Mouse (Mus musculus): ENCODE measurements around the gene Usp48. TPM values are rescaled to one million over a fixed set of nuclear protein-coding genes. Genes with fewer than 3 reads are reported as not detected.

Usp48 gene
- total and polyA plus RNA-seq, 3 experiments: 28.5 to 77.8 (median 36.6) TPM

GRCm38 (mm10) chr4:137553466-137553865 lies 40.1 kb upstream of the Usp48 start:
- dilution Hi-C loops (cut with MboI; ENCODE audit: extremely low pct_ligation_motif_present, extremely low pct_unique_long_range_greater_than_20kb, low sequenced_read_pairs): no loop called here
- H3K4me1 ChIP-seq (ENCODE audit: control insufficient read depth in 1 of 2, insufficient read depth in 2 of 2): no peaks in the 10 kb centered on the region
- no peak overlapping the region for H3K4me3 ChIP-seq (replicated peaks in 1 of 3; ENCODE audit: low read depth in 2 of 3, low read length in 2 of 3, poor library complexity in 1 of 3)
- H3K9ac ChIP-seq (ENCODE audit: insufficient read depth, low read depth): no peak overlapping the region
- no peaks in the 10 kb centered on the region for H3K79me2 ChIP-seq (replicated peaks; ENCODE audit: control insufficient read depth, extremely low read depth, insufficient read depth, poor library complexity, severe bottlenecking)
- H3K4me2 ChIP-seq (ENCODE audit: insufficient read depth, low read depth, poor library complexity, severe bottlenecking): no peak overlapping the region
- TF ChIP-seq NRF1 (IDR thresholded peaks at IDR 0.05; ENCODE audit: low read depth, low read length) (no peak), PAX5 (IDR thresholded peaks at IDR 0.05; ENCODE audit: low read length) (no peak), MAFK (IDR thresholded peaks at IDR 0.05; ENCODE audit: insufficient replicate concordance, low read length) (no peak), BHLHE40 (IDR thresholded peaks at IDR 0.05; ENCODE audit: low read depth, low read length) (no peak)
- in situ Hi-C loops (cut with MboI; ENCODE audit: low pct_ligation_motif_present, low pct_unique_long_range_greater_than_20kb, low sequenced_read_pairs): no loop called here
- peaks cover 0 to 91% of the 10 kb centered on the region in 2 experiments for H3K36me3 ChIP-seq (replicated peaks in 1 of 2; ENCODE audit: control insufficient read depth in 1 of 2, insufficient read depth in 1 of 2, low read length in 1 of 2)
- H3K9me3 ChIP-seq (replicated peaks; ENCODE audit: low read length): no peaks in the 10 kb centered on the region
- no peak for DNase-seq (ENCODE audit: extremely low read depth)
- H3K27me3 ChIP-seq (replicated peaks): no peaks in the 10 kb centered on the region
- H3K27ac ChIP-seq (ENCODE audit: insufficient read depth, low read depth): no peak overlapping the region

GRCm38 (mm10) chr4:137556673-137557210 lies 36.8 kb upstream of the Usp48 start:
- in situ Hi-C loops (cut with MboI; ENCODE audit: low pct_ligation_motif_present, low pct_unique_long_range_greater_than_20kb, low sequenced_read_pairs): no loop called here
- H3K4me2 ChIP-seq (ENCODE audit: insufficient read depth, low read depth, poor library complexity, severe bottlenecking): no peak overlapping the region
- no peaks in the 10 kb centered on the region for H3K27me3 ChIP-seq (replicated peaks)
- no peak overlapping the region for H3K9ac ChIP-seq (ENCODE audit: insufficient read depth, low read depth)
- no peak overlapping the region for H3K4me3 ChIP-seq (replicated peaks in 1 of 3; ENCODE audit: low read depth in 2 of 3, low read length in 2 of 3, poor library complexity in 1 of 3)
- no peaks in the 10 kb centered on the region for H3K79me2 ChIP-seq (replicated peaks; ENCODE audit: control insufficient read depth, extremely low read depth, insufficient read depth, poor library complexity, severe bottlenecking)
- no peak for DNase-seq (ENCODE audit: extremely low read depth)
- H3K9me3 ChIP-seq (replicated peaks; ENCODE audit: low read length): no peaks in the 10 kb centered on the region
- TF ChIP-seq IRF4 (IDR thresholded peaks at IDR 0.05; ENCODE audit: low read depth, low read length) (no peak), CHD1 (IDR thresholded peaks at IDR 0.05; ENCODE audit: low read depth, low read length) (no peak), MAX (IDR thresholded peaks at IDR 0.05; ENCODE audit: low read length) (no peak), MYC (IDR thresholded peaks at IDR 0.05; ENCODE audit: low read depth, low read length) (no peak), SMC3 (IDR thresholded peaks at IDR 0.05; ENCODE audit: low read depth, low read length) (no peak), KAT2A (IDR thresholded peaks at IDR 0.05; ENCODE audit: insufficient replicate concordance, low read length) (no peak), SIN3A (IDR thresholded peaks at IDR 0.05; ENCODE audit: low read length) (no peak), USF2 (conservative IDR thresholded peaks at IDR 0.05; ENCODE audit: low read depth, low read length) (no peak)
- dilution Hi-C loops (cut with MboI; ENCODE audit: extremely low pct_ligation_motif_present, extremely low pct_unique_long_range_greater_than_20kb, low sequenced_read_pairs): no loop called here
- no peaks in the 10 kb centered on the region for H3K4me1 ChIP-seq (ENCODE audit: control insufficient read depth in 1 of 2, insufficient read depth in 2 of 2)
- H3K36me3 ChIP-seq (replicated peaks in 1 of 2; ENCODE audit: control insufficient read depth in 1 of 2, insufficient read depth in 1 of 2, low read length in 1 of 2): peaks cover 0 to 86% of the 10 kb centered on the region in 2 experiments
- no peak overlapping the region for H3K27ac ChIP-seq (ENCODE audit: insufficient read depth, low read depth)

GRCm38 (mm10) chr4:137569873-137570272 lies 23.7 kb upstream of the Usp48 start:
- no peak overlapping the region for H3K4me2 ChIP-seq (ENCODE audit: insufficient read depth, low read depth, poor library complexity, severe bottlenecking)
- no peak overlapping the region for H3K4me3 ChIP-seq (replicated peaks in 1 of 3; ENCODE audit: low read depth in 2 of 3, low read length in 2 of 3, poor library complexity in 1 of 3)
- H3K9ac ChIP-seq (ENCODE audit: insufficient read depth, low read depth): no peak overlapping the region
- TF ChIP-seq MAFK (IDR thresholded peaks at IDR 0.05; ENCODE audit: insufficient replicate concordance, low read length) (no peak), CTCF (conservative IDR thresholded peaks at IDR 0.05 in 1 of 2, IDR thresholded peaks at IDR 0.05 in 1 of 2; ENCODE audit: low read depth in 2 of 2, low read length in 2 of 2) (no peak), USF2 (conservative IDR thresholded peaks at IDR 0.05; ENCODE audit: low read depth, low read length) (no peak), BHLHE40 (IDR thresholded peaks at IDR 0.05; ENCODE audit: low read depth, low read length) (no peak), JUN (IDR thresholded peaks at IDR 0.05; ENCODE audit: insufficient read depth, low read depth, low read length) (no peak), EP300 (IDR thresholded peaks at IDR 0.05; ENCODE audit: low read length) (no peak)
- dilution Hi-C loops (cut with MboI; ENCODE audit: extremely low pct_ligation_motif_present, extremely low pct_unique_long_range_greater_than_20kb, low sequenced_read_pairs) (no loop called here), in situ Hi-C loops (cut with MboI; ENCODE audit: low pct_ligation_motif_present, low pct_unique_long_range_greater_than_20kb, low sequenced_read_pairs) (no loop called here)
- no peaks in the 10 kb centered on the region for H3K4me1 ChIP-seq (ENCODE audit: control insufficient read depth in 1 of 2, insufficient read depth in 2 of 2)
- H3K36me3 ChIP-seq (replicated peaks in 1 of 2; ENCODE audit: control insufficient read depth in 1 of 2, insufficient read depth in 1 of 2, low read length in 1 of 2): peaks cover 0 to 42% of the 10 kb centered on the region in 2 experiments
- DNase-seq (ENCODE audit: extremely low read depth): no peak
- no peaks in the 10 kb centered on the region for H3K9me3 ChIP-seq (replicated peaks; ENCODE audit: low read length)
- H3K27me3 ChIP-seq (replicated peaks): no peaks in the 10 kb centered on the region
- H3K79me2 ChIP-seq (replicated peaks; ENCODE audit: control insufficient read depth, extremely low read depth, insufficient read depth, poor library complexity, severe bottlenecking): no peaks in the 10 kb centered on the region
- H3K27ac ChIP-seq (ENCODE audit: insufficient read depth, low read depth): no peak overlapping the region
